Mouse (Mus musculus) natural killer cell, adult 2 months (primary cell): ENCODE measurements around the gene Tradd.
A peak's percentile ranks its signal among the peaks of the same experiment; 100 is the strongest.
"Not testable (repeated sequence)": the region's sequence is repeated elsewhere in the genome, so short reads cannot be mapped to it uniquely, and the experiment has no call there.

Experiments
- DNase-seq, 2 experiments: peaks; one replicate each; pipeline ENCODE4 v3.0.0; 2022; ENCODE audit warnings: low spot score in 2 of 2

Gene Tradd

GRCm38 (mm10) chr8:105251954-105252353 lies 12.5 kb downstream of the Tradd start:
- no peak for DNase-seq

GRCm38 (mm10) chr8:105241016-105241415 lies 23.4 kb downstream of the Tradd start:
- no peak for DNase-seq

- DNase-seq = no peak
Observed at GRCm38 (mm10) chr8:105237442-105238142, 26.8 kb downstream of the Tradd start.

- DNase-seq = no peak
Observed at GRCm38 (mm10) chr8:105235206-105235605, 29.2 kb downstream of the Tradd start.

GRCm38 (mm10) chr8:105233126-105233935 lies 31.1 kb downstream of the Tradd start:
- DNase-seq = no peak

- not testable (repeated sequence) for DNase-seq
Observed at GRCm38 (mm10) chr8:105232321-105232693, 32.1 kb downstream of the Tradd start.

- DNase-seq = no peak
Observed at GRCm38 (mm10) chr8:105231503-105232320, 32.7 kb downstream of the Tradd start.

- DNase-seq = no peak
Observed at GRCm38 (mm10) chr8:105225917-105226316, 38.5 kb downstream of the Tradd start.

GRCm38 (mm10) chr8:105225272-105225593 lies 39.2 kb downstream of the Tradd start:
- DNase-seq = no peak

- DNase-seq = peak; percentile 94
Observed at GRCm38 (mm10) chr8:105224413-105225271, 39.8 kb downstream of the Tradd start, which contains the start of gene D230025D16Rik. D230025D16Rik (plus strand) TSS chr8:105225145.

- no peak for DNase-seq
Observed at GRCm38 (mm10) chr8:105223850-105224249, 40.6 kb downstream of the Tradd start.

GRCm38 (mm10) chr8:105217926-105218522 lies 46.4 kb downstream of the Tradd start:
- peak; percentile 4 to 12 for DNase-seq

GRCm38 (mm10) chr8:105214104-105214503 lies 50.3 kb downstream of the Tradd start:
- no peak for DNase-seq

- no peak for DNase-seq
Observed at GRCm38 (mm10) chr8:105209153-105210110, 55.0 kb downstream of the Tradd start.
